Mouse (Mus musculus): ENCODE measurements around the gene Madd.
A peak's percentile ranks its signal among the peaks of the same experiment; 100 is the strongest.
"Not testable (repeated sequence)": the region's sequence is repeated elsewhere in the genome, so short reads cannot be mapped to it uniquely, and the experiment has no call there.

Gene Madd

GRCm38 (mm10) chr2:91125101-91125500 lies 58.5 kb downstream of the Madd start:
- DNase-seq (ENCODE audit: low spot score) = no peak

- DNase-seq (ENCODE audit: low spot score) = no peak
Measured at GRCm38 (mm10) chr2:91123521-91123920, 60.1 kb downstream of the Madd start.

DNA sequence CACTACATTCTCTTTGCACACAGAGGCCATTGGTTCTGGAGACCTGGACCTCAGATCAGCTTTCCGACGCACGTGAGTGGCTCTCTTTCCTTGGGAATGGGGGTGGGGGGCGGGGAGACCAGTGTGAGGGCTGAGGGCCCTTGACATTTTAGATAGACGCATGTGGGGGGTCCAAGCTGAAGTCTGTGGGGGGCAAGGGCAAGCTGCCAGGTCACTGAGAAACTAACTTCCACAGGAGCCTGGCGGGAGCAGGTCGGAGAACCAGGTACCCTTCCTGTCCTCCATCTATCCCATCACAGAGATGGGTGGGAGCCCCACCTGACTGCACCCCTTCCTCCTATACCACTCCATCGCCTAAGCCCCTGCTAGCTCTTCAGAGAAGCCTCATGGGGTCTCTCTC lies 62.1 kb downstream of the Madd start:
- DNase-seq (ENCODE audit: low spot score) = no peak

DNA sequence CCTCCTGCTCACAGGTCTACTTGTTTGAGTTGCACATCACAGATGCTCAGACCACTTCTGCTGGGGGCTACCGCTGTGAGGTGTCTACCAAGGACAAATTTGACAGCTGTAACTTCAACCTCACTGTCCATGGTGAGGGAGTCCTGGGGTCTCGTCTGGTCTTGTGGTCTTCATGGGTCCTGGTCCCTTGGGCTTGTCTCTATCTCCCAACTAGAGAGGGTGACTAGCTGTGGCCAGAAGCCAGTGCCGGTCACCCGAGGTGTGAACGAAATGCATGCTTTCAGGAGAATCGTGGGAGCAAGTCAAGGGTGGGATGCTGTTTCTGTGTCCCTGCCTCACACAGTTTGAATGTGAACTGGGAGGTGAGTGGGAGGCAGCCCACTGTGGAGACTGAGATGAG lies 62.6 kb downstream of the Madd start:
- no peak for DNase-seq (ENCODE audit: low spot score)

GRCm38 (mm10) chr2:91120261-91120671 lies 63.4 kb downstream of the Madd start:
- DNase-seq (ENCODE audit: low spot score) = no peak

DNA sequence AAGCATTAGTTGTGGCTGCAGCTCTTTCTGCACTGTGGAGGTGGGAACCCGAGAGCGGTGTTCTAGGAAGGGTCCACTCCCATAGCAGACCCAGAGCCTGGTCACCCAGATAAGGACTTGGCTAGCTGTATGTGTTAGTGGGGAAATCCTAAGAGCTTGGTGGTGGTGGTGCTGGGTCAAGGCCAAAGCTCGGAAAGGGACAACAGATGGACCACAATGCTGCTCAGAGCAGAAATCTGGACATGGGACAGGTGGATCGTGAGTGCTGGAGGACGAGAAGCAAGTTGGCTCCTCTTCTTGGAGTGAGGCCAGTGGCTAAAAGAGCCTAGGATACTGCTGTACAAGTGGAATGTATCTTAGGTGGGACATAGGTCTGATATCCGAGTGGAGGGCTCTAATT lies 64.1 kb downstream of the Madd start:
- no peak for DNase-seq (ENCODE audit: low spot score)

DNA sequence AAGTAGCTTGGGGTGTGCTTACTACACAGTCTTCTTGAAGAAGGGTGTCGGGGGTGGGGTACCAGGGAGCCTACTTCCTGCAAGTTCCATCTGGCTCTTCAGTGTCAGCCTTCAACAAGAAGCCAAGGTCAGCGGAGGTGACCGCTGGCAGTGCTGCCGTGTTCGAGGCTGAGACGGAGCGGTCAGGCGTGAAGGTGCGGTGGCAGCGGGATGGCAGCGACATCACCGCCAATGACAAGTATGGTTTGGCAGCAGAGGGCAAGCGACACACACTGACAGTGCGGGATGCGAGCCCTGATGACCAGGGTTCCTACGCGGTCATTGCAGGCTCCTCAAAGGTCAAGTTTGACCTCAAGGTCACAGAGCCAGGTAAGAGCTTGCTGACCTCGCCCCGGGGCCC lies 64.6 kb downstream of the Madd start:
- no peak for DNase-seq (ENCODE audit: low spot score)

GRCm38 (mm10) chr2:91118647-91119046 lies 65.0 kb downstream of the Madd start:
- DNase-seq (ENCODE audit: low spot score) = no peak

DNA sequence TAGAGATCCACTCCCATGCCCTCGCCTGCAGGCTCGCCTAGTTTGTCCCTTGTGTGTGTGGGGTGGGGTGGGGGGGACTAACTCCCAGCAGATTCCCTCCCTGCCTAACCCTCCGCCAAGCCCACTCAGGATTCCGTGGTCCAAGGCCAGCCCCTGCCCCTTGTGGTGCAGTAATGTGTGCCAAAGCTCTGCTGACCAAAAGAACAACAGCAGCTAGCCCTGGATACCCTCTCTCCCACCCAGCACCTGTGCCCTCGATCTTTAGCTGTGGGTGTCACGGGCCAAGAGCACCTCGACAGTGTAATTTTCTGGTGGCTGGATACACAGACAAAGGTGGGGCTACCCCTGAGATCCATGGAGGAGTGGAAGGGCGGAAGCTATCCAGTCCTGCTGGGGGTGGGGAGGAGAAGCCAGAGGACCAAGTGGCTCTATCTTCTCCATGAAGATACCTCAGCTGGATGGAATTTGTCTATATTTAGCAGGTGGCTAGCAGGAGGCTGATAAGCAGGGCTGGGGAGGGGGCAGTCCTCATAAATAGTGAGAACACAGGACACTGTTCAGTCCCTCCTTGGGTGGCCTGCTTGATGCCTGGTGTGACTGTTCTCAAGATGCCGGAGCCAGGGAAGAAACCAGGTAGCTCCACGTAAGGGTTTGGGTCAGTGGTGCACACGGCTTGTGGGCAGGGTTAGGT lies 65.9 kb downstream of the Madd start, which contains the start of gene Mybpc3:
TSS of gene Mybpc3 (plus strand) at position 560 of the 691 bp plus-strand sequence.
- DNase-seq (ENCODE audit: low spot score) = no peak

DNA sequence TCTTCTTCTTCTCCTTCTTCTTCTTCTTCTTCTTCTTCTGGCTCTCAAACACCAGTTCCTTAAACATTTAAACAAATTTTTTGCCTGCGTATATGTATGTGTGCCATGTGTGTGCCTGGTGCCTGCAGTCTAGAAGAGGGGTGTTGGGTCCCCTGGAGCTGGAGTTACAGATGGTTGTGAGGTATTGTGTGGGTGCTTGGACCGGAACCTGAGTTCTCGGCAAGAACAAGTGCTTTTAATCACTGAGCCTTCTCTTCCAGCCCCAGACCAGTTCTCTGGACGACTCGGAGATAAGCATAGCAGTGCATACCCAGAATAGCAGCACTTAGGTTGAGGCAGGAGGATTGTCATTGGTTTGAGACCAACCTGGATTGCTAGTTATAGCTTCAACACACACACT lies 66.8 kb downstream of the Madd start:
- DNase-seq (ENCODE audit: low spot score) = no peak

DNA sequence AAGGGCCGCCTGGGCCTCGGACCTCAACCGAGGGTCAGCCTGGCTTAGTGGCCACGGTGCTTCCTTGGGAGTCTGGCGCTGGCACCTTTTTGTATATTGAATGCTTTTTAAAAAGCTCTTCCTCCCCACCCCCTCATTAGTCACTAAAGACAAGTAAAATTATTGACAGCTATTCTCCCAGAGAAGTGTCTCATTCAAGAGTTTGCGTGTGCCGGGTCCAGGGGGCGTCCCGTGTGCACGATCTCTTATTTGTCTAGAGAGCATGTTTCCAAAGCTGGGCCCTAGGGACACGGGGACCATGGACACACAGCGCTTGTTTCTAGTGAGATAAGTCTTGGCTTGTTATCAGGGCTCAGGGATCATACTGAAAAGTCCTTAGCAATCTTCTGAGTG lies 68.1 kb downstream of the Madd start:
- no peak for DNase-seq (ENCODE audit: low spot score)

DNA sequence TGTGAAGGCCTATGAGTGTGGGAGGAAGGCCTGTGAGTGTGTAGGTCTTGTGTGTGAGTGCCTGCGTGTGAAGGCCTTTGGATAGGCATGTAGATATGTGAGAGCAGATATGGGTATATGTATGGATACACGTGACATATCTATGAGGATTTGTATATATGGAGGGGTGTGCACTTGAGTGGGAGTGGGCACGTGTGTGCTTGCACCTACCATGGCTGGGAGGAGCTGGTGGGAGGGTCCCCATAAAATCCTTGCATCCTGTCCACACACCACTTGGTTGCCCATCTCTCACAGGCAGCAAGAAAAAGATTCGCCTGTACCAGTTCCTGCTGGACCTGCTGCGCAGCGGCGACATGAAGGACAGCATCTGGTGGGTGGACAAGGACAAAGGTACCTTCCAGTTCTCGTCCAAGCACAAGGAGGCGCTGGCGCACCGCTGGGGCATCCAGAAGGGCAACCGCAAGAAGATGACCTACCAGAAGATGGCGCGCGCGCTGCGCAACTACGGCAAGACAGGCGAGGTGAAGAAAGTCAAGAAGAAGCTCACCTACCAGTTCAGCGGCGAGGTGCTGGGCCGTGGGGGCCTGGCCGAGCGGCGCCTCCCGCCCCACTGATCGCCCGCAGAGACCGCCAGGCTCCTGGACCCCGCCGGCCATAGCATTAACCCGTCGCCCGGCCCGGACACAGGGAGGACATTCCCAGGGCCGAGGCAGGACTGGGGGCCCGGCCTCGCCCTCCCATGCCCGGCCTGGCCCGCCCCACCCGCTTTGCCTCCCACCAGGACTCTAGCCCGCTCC lies 68.7 kb downstream of the Madd start:
- DNase-seq (ENCODE audit: low spot score) = peak; percentile 86

DNA sequence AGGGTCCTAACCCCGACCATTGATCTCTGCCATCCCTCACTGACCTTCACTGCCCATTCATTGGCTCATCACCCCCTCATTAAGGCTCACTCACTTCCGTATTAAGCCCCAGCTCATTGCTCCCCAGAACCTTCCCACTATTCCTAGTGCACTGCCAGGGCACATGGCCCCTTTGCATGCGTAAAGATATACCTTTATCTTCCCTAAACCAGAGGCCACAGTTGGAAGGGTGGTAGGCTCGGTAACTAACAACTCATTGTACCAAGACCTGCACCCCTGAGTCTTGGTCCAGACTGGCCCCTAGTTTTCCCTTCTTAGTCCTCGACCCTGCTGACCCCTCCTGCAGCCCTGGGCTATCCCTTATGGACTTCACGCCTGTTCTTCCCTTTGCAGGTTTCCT lies 69.8 kb downstream of the Madd start:
- no peak for DNase-seq (ENCODE audit: low spot score)

- DNase-seq (ENCODE audit: low spot score) = no peak
Measured at GRCm38 (mm10) chr2:91113334-91113733, 70.3 kb downstream of the Madd start.

- DNase-seq (ENCODE audit: low spot score) = no peak
Measured at GRCm38 (mm10) chr2:91112491-91112890, 71.1 kb downstream of the Madd start.

- not testable (repeated sequence) for DNase-seq (ENCODE audit: low spot score)
Measured at GRCm38 (mm10) chr2:91111832-91112231, 71.8 kb downstream of the Madd start.

GRCm38 (mm10) chr2:91110429-91110828 lies 73.2 kb downstream of the Madd start:
- no peak for DNase-seq (ENCODE audit: low spot score)

DNA sequence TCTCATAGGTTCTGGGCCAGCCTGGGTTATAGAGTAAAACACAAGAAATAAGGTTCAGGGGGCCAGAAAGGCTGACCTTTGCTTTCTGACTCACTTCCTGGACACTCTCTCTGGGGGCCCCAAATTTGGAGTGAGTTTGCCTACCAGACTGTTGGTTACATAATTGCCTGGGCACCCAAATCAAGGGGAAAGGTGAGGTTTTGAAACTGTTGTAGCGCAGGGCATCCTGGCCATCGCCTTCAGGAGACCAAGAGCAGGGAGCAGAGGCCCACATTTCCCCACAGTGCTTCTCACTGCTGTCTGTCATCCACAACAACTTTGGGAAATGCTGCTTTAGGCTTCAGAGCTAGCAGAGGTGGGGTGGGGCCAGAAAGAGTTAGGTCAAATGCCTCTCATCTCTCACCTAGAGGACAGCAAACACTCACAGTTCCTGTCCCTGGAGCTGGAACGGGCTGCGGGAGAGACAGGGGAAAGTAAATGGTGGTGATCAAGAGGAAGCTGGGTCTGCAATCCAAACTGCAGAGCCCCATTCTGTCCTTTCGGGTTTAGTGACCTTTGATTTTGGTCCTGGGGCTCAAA lies 73.7 kb downstream of the Madd start:
- no peak for DNase-seq (ENCODE audit: low spot score)

- no peak for DNase-seq (ENCODE audit: low spot score)
Measured at GRCm38 (mm10) chr2:91109241-91109640, 74.4 kb downstream of the Madd start.

DNA sequence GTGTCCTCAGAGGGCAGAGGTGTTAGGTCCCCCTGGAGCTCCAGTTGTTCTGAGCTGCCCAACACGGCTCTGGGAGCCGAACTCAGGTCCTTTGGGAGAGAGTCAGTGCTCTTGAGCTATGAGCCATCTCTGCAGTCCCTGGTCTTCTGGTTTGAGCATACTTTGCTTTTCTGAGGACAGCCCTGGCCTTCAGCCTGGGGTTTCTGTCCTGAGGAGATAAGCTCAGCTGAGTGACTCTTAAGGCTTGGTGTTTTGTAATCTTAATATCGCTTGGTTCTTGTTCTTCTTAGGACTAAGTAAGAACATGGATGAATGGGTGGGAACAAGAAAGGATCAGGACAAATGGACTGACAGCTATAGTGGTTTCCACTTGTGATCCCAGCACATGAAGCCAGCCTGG lies 75.5 kb downstream of the Madd start:
- no peak for DNase-seq (ENCODE audit: low spot score)

DNA sequence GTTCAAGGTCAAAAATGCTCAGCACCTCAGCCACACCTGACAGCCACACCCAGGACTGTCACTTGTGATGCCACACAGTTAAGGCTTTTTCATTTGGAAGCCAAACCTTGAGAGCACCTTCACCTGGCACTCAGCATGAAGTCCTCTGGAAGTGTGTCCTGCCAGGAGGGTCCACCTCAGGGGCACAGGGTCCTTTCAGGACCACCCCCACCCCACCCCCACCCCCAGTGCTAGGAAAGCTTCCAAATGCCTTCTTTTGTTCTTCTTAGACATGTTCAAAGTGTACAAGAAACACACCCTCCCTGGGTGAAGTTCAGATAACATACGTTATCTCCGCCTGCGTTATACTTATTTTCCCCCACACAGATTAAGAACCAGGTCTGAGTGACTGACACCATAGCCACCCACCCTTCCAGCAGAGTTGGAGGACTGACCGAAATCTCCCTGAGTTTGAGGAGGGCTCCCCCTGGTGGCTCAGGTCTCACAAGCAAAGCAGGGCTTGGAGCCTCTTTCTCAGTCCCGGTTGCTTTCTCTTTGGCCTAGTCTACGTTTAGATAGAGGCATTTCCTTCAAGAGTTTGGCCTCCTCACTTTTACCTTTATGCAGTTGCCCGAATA lies 82.4 kb downstream of the Madd start:
- DNase-seq (ENCODE audit: low spot score) = peak; percentile 75

GRCm38 (mm10) chr2:91098156-91098555 lies 85.5 kb downstream of the Madd start:
- DNase-seq (ENCODE audit: low spot score) = no peak

DNA sequence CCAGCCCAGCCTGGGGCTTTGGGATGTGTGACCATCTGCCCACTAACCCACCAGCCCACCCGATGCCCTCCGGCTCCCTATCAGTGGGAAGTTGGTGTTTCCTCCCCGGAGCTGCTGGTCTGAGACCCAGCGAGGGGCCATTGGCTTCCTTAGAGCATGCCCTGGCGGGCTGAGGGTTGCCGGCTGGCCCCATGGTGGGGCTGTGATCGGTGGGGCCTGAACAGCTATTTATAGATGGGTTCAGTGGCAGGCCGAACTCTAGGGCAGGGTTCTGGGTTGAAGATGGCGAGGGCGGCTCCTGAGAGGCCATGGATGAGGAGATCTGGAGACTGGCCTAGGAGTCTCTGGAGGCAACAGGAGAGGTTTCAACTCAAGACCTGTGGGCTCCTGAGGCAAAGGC lies 86.6 kb downstream of the Madd start:
- DNase-seq (ENCODE audit: low spot score) = no peak
